Mouse (Mus musculus) MEL (cell line): ENCODE measurements at regions not wholly inside any gene's neighbourhood (a gene's known extent, or its start where the extent isn't known, plus 50 kb on each side); places are given as distances from the start of the nearest gene placed in this dataset.

Source experiments
- DNase-seq: peaks from one replicate; pipeline ENCODE4 v3.0.0; 2011; ENCODE audit warnings: low read depth, low spot score
- H3K27ac ChIP-seq: 2 replicates; pipeline ENCODE4 v1.5.1; 2012; ENCODE audit warnings: low read depth, mild to moderate bottlenecking, control low read depth, low read length, moderate library complexity; ENCODE audit not compliant: control insufficient read depth
- H3K27me3 ChIP-seq, 2 experiments: fragments of 150-350 bp in 1 of 2; sonication (generic) in 1 of 2; 2 replicates each; pipeline ENCODE4 v1.6.1; 2012; ENCODE audit warnings: low read length in 2 of 2, mild to moderate bottlenecking in 2 of 2, improper control_type of control experiment in 1 of 2, moderate library complexity in 1 of 2; ENCODE audit not compliant: insufficient read depth in 2 of 2, control insufficient read depth in 1 of 2
- H3K36me3 ChIP-seq, 2 experiments: 2 replicates each; pipeline ENCODE4 v1.6.1; 2012 to 2014; ENCODE audit warnings: low read length in 2 of 2, improper control_type of control experiment in 1 of 2, inconsistent platforms in 1 of 2, mild to moderate bottlenecking in 1 of 2; ENCODE audit not compliant: insufficient read depth in 2 of 2, control insufficient read depth in 1 of 2
- H3K4me1 ChIP-seq, 2 experiments: fragments of 150-350 bp in 1 of 2; sonication (generic) in 1 of 2; 2 replicates each; pipeline ENCODE4 v1.6.1; 2012; ENCODE audit warnings: low read length in 2 of 2, improper control_type of control experiment in 1 of 2, mild to moderate bottlenecking in 1 of 2; ENCODE audit not compliant: insufficient read depth in 2 of 2, control insufficient read depth in 1 of 2
- H3K4me3 ChIP-seq, 2 experiments: fragments of 150-350 bp in 1 of 2; sonication (generic) in 1 of 2; 2 replicates each; pipeline ENCODE4 v1.5.1; 2012; ENCODE audit warnings: low read depth in 2 of 2, low read length in 2 of 2, mild to moderate bottlenecking in 2 of 2, moderate library complexity in 2 of 2, control low read depth in 1 of 2, improper control_type of control experiment in 1 of 2; ENCODE audit not compliant: control insufficient read depth in 1 of 2, insufficient read depth in 1 of 2
- H3K79me2 ChIP-seq: 2 replicates; pipeline ENCODE4 v1.6.1; 2012; ENCODE audit warnings: mild to moderate bottlenecking, low read length, moderate library complexity; ENCODE audit not compliant: control insufficient read depth, poor library complexity, insufficient read depth
- H3K9ac ChIP-seq: 2 replicates; pipeline ENCODE4 v1.6.1; 2012; ENCODE audit warnings: low read depth, mild to moderate bottlenecking, control low read depth, low read length, moderate library complexity; ENCODE audit not compliant: control insufficient read depth, poor library complexity, severe bottlenecking
- H3K9me3 ChIP-seq: fragments of 150-350 bp; sonication (generic); replicated peaks from 2 replicates; pipeline ENCODE4 v1.6.1; 2012; ENCODE audit warnings: mild to moderate bottlenecking, low read length, improper control_type of control experiment, moderate library complexity; ENCODE audit not compliant: insufficient read depth
- E2F4 ChIP-seq: IDR thresholded peaks from 2 replicates; pipeline ENCODE4 v1.6.1; 2011; ENCODE audit warnings: low read depth, low read length, improper control_type of control experiment, borderline replicate concordance
- MAX ChIP-seq: IDR thresholded peaks from 2 replicates; pipeline ENCODE4 v1.6.1; 2011; ENCODE audit warnings: low read length, improper control_type of control experiment
- MAZ ChIP-seq: IDR thresholded peaks from 2 replicates; pipeline ENCODE4 v1.6.1; 2012; ENCODE audit warnings: low read depth, mild to moderate bottlenecking, inconsistent platforms, low read length, improper control_type of control experiment
- MEF2A ChIP-seq: IDR thresholded peaks from 2 replicates; pipeline ENCODE4 v1.6.1; 2014; ENCODE audit warnings: low read depth, mild to moderate bottlenecking, inconsistent platforms, low read length, improper control_type of control experiment; ENCODE audit not compliant: poor library complexity, insufficient replicate concordance, severe bottlenecking; ENCODE audit errors: extremely low read depth
- MYC ChIP-seq: IDR thresholded peaks from 2 replicates; pipeline ENCODE4 v1.6.1; 2011; ENCODE audit warnings: low read depth, mild to moderate bottlenecking, low read length, improper control_type of control experiment, moderate library complexity
- POLR2AphosphoS2 ChIP-seq: IDR thresholded peaks from 2 replicates; pipeline ENCODE4 v1.6.1; 2011; ENCODE audit warnings: low read length, improper control_type of control experiment
- POLR2AphosphoS5 ChIP-seq: IDR thresholded peaks from 2 replicates; pipeline ENCODE4 v1.6.1; 2012; ENCODE audit warnings: low read depth, borderline replicate concordance, mild to moderate bottlenecking, inconsistent platforms, low read length, moderate library complexity, mixed read lengths
- TAL1 ChIP-seq: IDR thresholded peaks from 2 replicates; pipeline ENCODE4 v1.6.1; 2012; ENCODE audit warnings: mild to moderate bottlenecking, inconsistent platforms, low read length, moderate library complexity, mixed read lengths
- ZMIZ1 ChIP-seq: IDR thresholded peaks from 2 replicates; pipeline ENCODE4 v1.6.1; 2012; ENCODE audit warnings: low read depth, mild to moderate bottlenecking, inconsistent platforms, low read length, improper control_type of control experiment, moderate library complexity

- H3K4me3 ChIP-seq = no peak overlapping the region
- no peaks in the 10 kb centered on the region for H3K27me3 ChIP-seq
- no peaks in the 10 kb centered on the region for H3K79me2 ChIP-seq
- no peak overlapping the region for H3K9ac ChIP-seq
- DNase-seq = no peak
- H3K4me1 ChIP-seq = no peaks in the 10 kb centered on the region
- TF ChIP-seq MYC = no peak
- TF ChIP-seq, all 39 proteins: peak for 0
- no peaks in the 10 kb centered on the region for H3K9me3 ChIP-seq
- H3K27ac ChIP-seq = no peak overlapping the region
- no peaks in the 10 kb centered on the region for H3K36me3 ChIP-seq
These were observed 62.3 kb upstream of the Rarb start for GRCm38 (mm10) chr14:16881249-16881648.

GRCm38 (mm10) chr14:16869221-16869620, 50.3 kb upstream of the Rarb start:
- no peak overlapping the region for H3K4me3 ChIP-seq
- no peaks in the 10 kb centered on the region for H3K4me1 ChIP-seq
- H3K79me2 ChIP-seq = no peaks in the 10 kb centered on the region
- TF ChIP-seq TAL1 = no peak
- TF ChIP-seq MEF2A = no peak
- no peak for TF ChIP-seq E2F4
- TF ChIP-seq ZMIZ1 = no peak
- no peak for TF ChIP-seq POLR2AphosphoS5
- TF ChIP-seq POLR2AphosphoS2 = no peak
- TF ChIP-seq MYC = no peak
- TF ChIP-seq MAX = no peak
- TF ChIP-seq MAZ = no peak
- no peaks in the 10 kb centered on the region for H3K9me3 ChIP-seq
- H3K27ac ChIP-seq = no peak overlapping the region
- H3K9ac ChIP-seq = no peak overlapping the region
- H3K36me3 ChIP-seq = no peaks in the 10 kb centered on the region
- DNase-seq = no peak
- H3K27me3 ChIP-seq = no peaks in the 10 kb centered on the region
